Mouse (Mus musculus) spleen, adult 2 months (tissue): ENCODE measurements around the gene Gm9639. TPM values are rescaled to one million over a fixed set of nuclear protein-coding genes. Genes with fewer than 3 reads are reported as not detected.
"Not testable (repeated sequence)": the region's sequence is repeated elsewhere in the genome, so short reads cannot be mapped to it uniquely, and the experiment has no call there.

Experiments
- DNase-seq, 2 experiments: peaks; one replicate each; pipeline versions ENCODE4 v3.0.0 to v3.0.0-alpha.2; 2012 to 2021; ENCODE audit warnings: low spot score in 2 of 2, low read depth in 1 of 2
- H3K27ac ChIP-seq: fragments of 200-500 bp; 2 replicates; pipeline ENCODE4 v1.5.1; 2012; ENCODE audit warnings: low read length, inconsistent platforms; ENCODE audit not compliant: insufficient read depth
- H3K27me3 ChIP-seq: fragments of 200-500 bp; 2 replicates; pipeline ENCODE4 v1.6.1; 2012; ENCODE audit warnings: mild to moderate bottlenecking, moderate library complexity, low read length, inconsistent platforms; ENCODE audit not compliant: control insufficient read depth, insufficient read depth
- H3K36me3 ChIP-seq: fragments of 200-500 bp; 2 replicates; pipeline ENCODE4 v1.6.1; 2012; ENCODE audit warnings: mild to moderate bottlenecking, low read length, inconsistent platforms; ENCODE audit not compliant: control insufficient read depth, insufficient read depth
- H3K4me1 ChIP-seq: fragments of 200-500 bp; 2 replicates; pipeline ENCODE4 v1.6.1; 2011; ENCODE audit warnings: inconsistent platforms; ENCODE audit not compliant: control insufficient read depth, insufficient read depth, insufficient read length
- H3K4me3 ChIP-seq: fragments of 200-500 bp; 2 replicates; pipeline ENCODE4 v1.5.1; 2011; ENCODE audit warnings: mild to moderate bottlenecking, inconsistent platforms; ENCODE audit not compliant: insufficient read depth, insufficient read length; ENCODE audit errors: extremely low read depth
- CTCF ChIP-seq: fragments of 200-500 bp; IDR thresholded peaks from 2 replicates; pipeline ENCODE4 v1.5.1; 2011; ENCODE audit warnings: mild to moderate bottlenecking, inconsistent platforms; ENCODE audit not compliant: insufficient read depth, insufficient read length, insufficient replicate concordance; ENCODE audit errors: extremely low read depth
- POLR2A ChIP-seq: fragments of 200-500 bp; IDR thresholded peaks from 2 replicates; pipeline ENCODE4 v1.6.1; 2011; ENCODE audit warnings: low read depth, low read length, inconsistent platforms
- WGBS: fragments of 180-500 bp; shearing (Covaris S2); methylation state at CpG from one replicate; pipeline ENCODE4 v1.1.7; 2018; 5-methylcytosine and 5-hydroxymethylcytosine counted together
- polyA plus RNA-seq: library from polyadenylated mRNA; depleted of rRNA; stranded (reverse); fragments of >200 nt; gene quantifications from 2 replicates; pipeline ENCODE4 v1.2.3, GENCODE M21; 2012

Gm9639 gene
- polyA plus RNA-seq, 1 experiment = not detected

GRCm38 (mm10) chr10:77776844-77777243 is 18.0 kb downstream of the Gm9639 start, which contains the start of gene Gm7138:
Gm7138 (minus strand) TSS chr10:77776944.
- H3K36me3 ChIP-seq, H3K27me3 ChIP-seq, H3K4me1 ChIP-seq, H3K27ac ChIP-seq, H3K4me3 ChIP-seq, DNase-seq: not testable (repeated sequence)
- WGBS = 63% methylated on average over 1 of the region's 1 CpGs

GRCm38 (mm10) chr10:77772142-77772541 is 22.7 kb downstream of the Gm9639 start:
- WGBS = 63% methylated on average over 3 of the region's 3 CpGs
- H3K27me3 ChIP-seq, H3K27ac ChIP-seq, H3K4me1 ChIP-seq, DNase-seq, H3K36me3 ChIP-seq, H3K4me3 ChIP-seq: not testable (repeated sequence)

- H3K27ac ChIP-seq, H3K4me1 ChIP-seq, H3K4me3 ChIP-seq, H3K27me3 ChIP-seq, DNase-seq, H3K36me3 ChIP-seq: not testable (repeated sequence)
- WGBS = 80% methylated on average over 1 of the region's 1 CpGs
These were observed 23.7 kb downstream of the Gm9639 start, which contains the start of gene Gm3238 for GRCm38 (mm10) chr10:77771225-77771624. Gm3238 (minus strand) TSS chr10:77771325.

GRCm38 (mm10) chr10:77769727-77770126 is 25.1 kb downstream of the Gm9639 start:
- Histone ChIP-seq H3K4me1 (no peaks in the 10 kb centered on the region), H3K4me3 (no peak overlapping the region), H3K27ac (no peak overlapping the region), H3K27me3 (no peaks in the 10 kb centered on the region), H3K36me3 (no peaks in the 10 kb centered on the region)
- no peak for DNase-seq
- 83% methylated on average over 1 of the region's 1 CpGs for WGBS
- TF ChIP-seq CTCF (no peak), POLR2A (no peak)

- WGBS = no CpG with 5 or more reads among the region's 1 CpGs
- H3K27ac ChIP-seq, DNase-seq, H3K36me3 ChIP-seq, H3K4me1 ChIP-seq, H3K4me3 ChIP-seq, H3K27me3 ChIP-seq: not testable (repeated sequence)
These were observed 35.3 kb downstream of the Gm9639 start, which contains the start of gene Gm3233 for GRCm38 (mm10) chr10:77759582-77759981. Gm3233 (minus strand) TSS chr10:77759682.

- no peak for DNase-seq
- no peaks in the 10 kb centered on the region for H3K36me3 ChIP-seq
- no peak overlapping the region for H3K27ac ChIP-seq
- H3K4me3 ChIP-seq = no peak overlapping the region
- TF ChIP-seq POLR2A (no peak), CTCF (no peak)
- no peaks in the 10 kb centered on the region for H3K4me1 ChIP-seq
- H3K27me3 ChIP-seq = no peaks in the 10 kb centered on the region
These were observed 41.4 kb downstream of the Gm9639 start for GRCm38 (mm10) chr10:77753448-77753847.

- H3K27me3 ChIP-seq, H3K4me1 ChIP-seq, DNase-seq, H3K27ac ChIP-seq, H3K4me3 ChIP-seq, H3K36me3 ChIP-seq: not testable (repeated sequence)
- WGBS = 49% methylated on average over 3 of the region's 3 CpGs
These were observed 42.6 kb downstream of the Gm9639 start for GRCm38 (mm10) chr10:77752312-77752711.

GRCm38 (mm10) chr10:77751254-77751653 is 43.6 kb downstream of the Gm9639 start, which contains the start of gene Gm9736:
Gm9736 (minus strand) TSS chr10:77751354.
- H3K4me1 ChIP-seq, H3K27ac ChIP-seq, DNase-seq, H3K4me3 ChIP-seq, H3K27me3 ChIP-seq, H3K36me3 ChIP-seq: not testable (repeated sequence)
- WGBS = 73% methylated on average over 1 of the region's 1 CpGs

- not testable (repeated sequence) for H3K27ac ChIP-seq, H3K4me1 ChIP-seq, H3K4me3 ChIP-seq, H3K27me3 ChIP-seq, DNase-seq, H3K36me3 ChIP-seq
- whole genome bisulfite sequencing = 80% methylated on average over 1 of the region's 1 CpGs
These were observed 44.2 kb downstream of the Gm9639 start for GRCm38 (mm10) chr10:77750686-77751085.
